Mouse (Mus musculus) kidney, adult 2 months (tissue): ENCODE results near the gene Tmem108.

Experiments used
- CTCF ChIP-seq: fragments of 200-500 bp; conservative IDR thresholded peaks from 2 replicates; pipeline ENCODE4 v1.5.1; 2011; ENCODE audit warnings: low read depth, mild to moderate bottlenecking, control low read depth, low read length, moderate library complexity, mixed read lengths; ENCODE audit not compliant: insufficient read depth, insufficient read length
- POLR2A ChIP-seq: fragments of 200-500 bp; IDR thresholded peaks from one replicate; pipeline ENCODE4 v1.6.1; 2011; ENCODE audit warnings: low read depth, low read length, control low read depth

DNA sequence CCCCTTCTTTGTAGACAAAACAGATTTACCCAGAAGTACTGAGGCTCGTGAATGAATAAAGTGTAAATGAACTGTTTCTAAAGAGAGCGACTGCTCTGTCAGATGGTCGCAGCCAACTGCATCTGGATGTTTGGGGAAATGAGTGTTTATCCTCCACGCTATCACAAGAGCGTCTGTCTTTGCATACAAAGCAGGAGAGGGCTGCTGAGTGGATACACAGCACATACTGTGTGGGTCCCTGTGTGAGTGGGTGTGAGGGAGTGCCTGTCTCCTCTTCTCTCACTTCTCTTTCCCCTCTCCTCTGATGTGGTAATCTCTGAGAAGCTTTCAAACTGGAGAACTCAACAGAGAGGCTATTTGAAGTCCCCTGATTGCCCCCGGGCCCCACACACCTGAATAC, 64.7 kb downstream of the Tmem108 start:
- TF ChIP-seq CTCF (no peak), POLR2A (no peak)
